9 mouse cellular contexts compared by ENCODE assay signal in genomic region chr3:96427761-96428462, GRCm38 (mm10). TPM values are rescaled to one million over a fixed set of nuclear protein-coding genes. Genes with fewer than 3 reads are reported as not detected.
DNase-seq lines count a peak whose midpoint lies in the region; ATAC-seq and TF ChIP-seq lines count a peak whose summit lies in the region.
"Had no signal": no experiment of that assay in that cellular context is flagged by ENCODE, and none has a peak within 500 bp of the region (broad histone marks: within the 10 kb centered on the region; RNA-seq: fewer than 3 reads in every experiment).

No protein-coding gene starts in this region.

- H3K4me3 ChIP-seq in layer of hippocampus, adult 2 months = no peak overlapping the region
- H3K4me3 ChIP-seq in hindbrain, embryonic 13.5 days = no peak overlapping the region
- H3K4me3 ChIP-seq in liver, adult 2 months (ENCODE audit: insufficient read depth, low read depth, low read length) = no peak overlapping the region
- H3K4me3 ChIP-seq in stomach, postnatal 0 days (ENCODE audit: low read depth, low read length) = no peak overlapping the region

- 0 out of 2 replicates have a peak overlapping the region, but pooled peaks have one; percentile 0 for H3K4me2 ChIP-seq in hindbrain, embryonic 13.5 days
- H3K4me2 ChIP-seq in stomach, postnatal 0 days (replicated peaks; ENCODE audit: low read depth) = no peak overlapping the region; the same call in 1 of the 2 replicates

- no peaks in the 10 kb centered on the region for H3K79me2 ChIP-seq in liver, adult 2 months (ENCODE audit: control insufficient read depth, insufficient read depth, low read length)

- H3K36me3 ChIP-seq in hindbrain, embryonic 13.5 days = no peaks in the 10 kb centered on the region
- H3K36me3 ChIP-seq in liver, adult 2 months (ENCODE audit: control insufficient read depth, insufficient read depth, low read length) = no peaks in the 10 kb centered on the region
- H3K36me3 ChIP-seq in stomach, postnatal 0 days (ENCODE audit: control insufficient read depth, insufficient read depth, low read length) = no peaks in the 10 kb centered on the region

- TF ChIP-seq POLR2A in liver, adult 2 months (IDR thresholded peaks at IDR 0.05; ENCODE audit: extremely low read depth, insufficient read depth, low read length) = no peak

- peak; percentile 65 for TF ChIP-seq CTCF in layer of hippocampus, adult 2 months (conservative IDR thresholded peaks at IDR 0.05)
- no peak for TF ChIP-seq CTCF in liver, adult 2 months (IDR thresholded peaks at IDR 0.05; ENCODE audit: low read depth, low read length)
- peak; percentile 34 for TF ChIP-seq CTCF in stomach, postnatal 0 days (IDR thresholded peaks at IDR 0.05; ENCODE audit: low read depth)

- H3K27ac ChIP-seq in layer of hippocampus, adult 2 months = no peak overlapping the region
- no peak overlapping the region for H3K27ac ChIP-seq in hindbrain, embryonic 13.5 days
- no peak overlapping the region for H3K27ac ChIP-seq in liver, adult 2 months (replicated peaks; ENCODE audit: insufficient read depth, low read depth, low read length)
- no peak overlapping the region for H3K27ac ChIP-seq in stomach, postnatal 0 days (replicated peaks)

- no peak for ATAC-seq in hindbrain, embryonic 13.5 days (ENCODE audit: low FRiP score)
- no peak for ATAC-seq in stomach, postnatal 0 days (ENCODE audit: low FRiP score, low TSS enrichment)

- H3K27me3 ChIP-seq in hindbrain, embryonic 13.5 days = peaks cover 50% of the 10 kb centered on the region
- H3K27me3 ChIP-seq in liver, adult 2 months (ENCODE audit: control insufficient read depth, insufficient read depth, low read length) = 0 out of 2 replicates have a peak, but pooled peaks cover 2% of the 10 kb centered on the region
- H3K27me3 ChIP-seq in stomach, postnatal 0 days (ENCODE audit: control insufficient read depth, insufficient read depth, low read length) = no peaks in the 10 kb centered on the region

- H3K9ac ChIP-seq in hindbrain, embryonic 13.5 days = no peak overlapping the region
- H3K9ac ChIP-seq in liver, adult 2 months (ENCODE audit: low read depth, low read length) = no peak overlapping the region
- H3K9ac ChIP-seq in stomach, postnatal 0 days (ENCODE audit: low read length) = no peak overlapping the region

- peak in 1 of 2 experiments; percentile 33 for DNase-seq in layer of hippocampus, adult 2 months (ENCODE audit: low spot score in 2 of 2)
- DNase-seq in layer of hippocampus, adult 9-11 months = no peak
- peak; percentile 85 for DNase-seq in ES-CJ7 (ENCODE audit: low read depth, low spot score)
- peak; percentile 82 for DNase-seq in c-Kit-positive CD71-positive TER-119-positive erythroid progenitor cells, embryonic 14.5 days (ENCODE audit: low spot score)
- DNase-seq in liver, adult 2 months (ENCODE audit: extremely low read depth, low read depth, low spot score) = peak; percentile 26
- DNase-seq in stomach, postnatal 0 days (ENCODE audit: low spot score) = no peak
- no peak for DNase-seq in ovary, postnatal 14 days (ENCODE audit: low spot score)

- H3K9me3 ChIP-seq in hindbrain, embryonic 13.5 days = no peaks in the 10 kb centered on the region
- H3K9me3 ChIP-seq in stomach, postnatal 0 days (ENCODE audit: control insufficient read depth, low read length) = no peaks in the 10 kb centered on the region

- no peaks in the 10 kb centered on the region for H3K4me1 ChIP-seq in hindbrain, embryonic 13.5 days (replicated peaks)
- H3K4me1 ChIP-seq in liver, adult 2 months (ENCODE audit: control insufficient read depth, insufficient read depth, low read length) = no peaks in the 10 kb centered on the region
- no peaks in the 10 kb centered on the region for H3K4me1 ChIP-seq in stomach, postnatal 0 days (replicated peaks; ENCODE audit: control insufficient read depth, insufficient read depth)

- 9% methylated on average over 16 of the region's 16 CpGs for WGBS in hindbrain, embryonic 13.5 days
- WGBS in liver, adult 2 months = 15% methylated on average over 16 of the region's 16 CpGs
- 7% methylated on average over 16 of the region's 16 CpGs for WGBS in stomach, postnatal 0 days

- TF ChIP-seq EP300 in stomach, postnatal 0 days (optimal IDR thresholded peaks at IDR 0.05) = no peak

RNA-seq across cellular contexts. Expression of gene BC107364, which starts 24.2 kb away (rescaled TPM):
- not detected for total RNA-seq in layer of hippocampus, adult 2 months (2021)
- polyA plus RNA-seq in hindbrain, embryonic 13.5 days (2015; fragmentation: Nextera tagmentation; extraction: Ambion mirVana) = not detected in 2 replicates
- total RNA-seq in liver, adult 2 months (2014; rRNA removed) = not detected in 2 replicates
- polyA plus RNA-seq in liver, adult 2 months (2012; rRNA removed) = not detected in 2 replicates
- 0.18 and 0.36 TPM in 2 replicates for polyA plus RNA-seq in stomach, postnatal 0 days (2015; fragmentation: Nextera tagmentation; extraction: Ambion mirVana)
- polyA plus RNA-seq: gonadal fat pad, adult 2 months had no signal

Comparison
In these comparisons a context has a peak if more than half of its experiments do, and no peak if none do; other contexts are left out.
1. DNase-seq: peak in ES-CJ7 (single experiment), c-Kit-positive CD71-positive TER-119-positive erythroid progenitor cells, embryonic 14.5 days (single experiment) and liver, adult 2 months (single experiment); none in layer of hippocampus, adult 9-11 months (single experiment), stomach, postnatal 0 days (single experiment) and ovary, postnatal 14 days (single experiment).